In genomic region chr6:4748506-4748961, GRCm38 (mm10) we compare ENCODE assay signal across 7 mouse cellular contexts. TPM values are rescaled to one million over a fixed set of nuclear protein-coding genes. Genes with fewer than 3 reads are reported as not detected.
DNase-seq lines count a peak whose midpoint lies in the region; ATAC-seq and TF ChIP-seq lines count a peak whose summit lies in the region.

No protein-coding gene starts in this region.

- peak; percentile 11 to 27 for DNase-seq in layer of hippocampus, adult 2 months (ENCODE audit: low spot score in 2 of 2)
- no peak for DNase-seq in layer of hippocampus, adult 9-10 months (ENCODE audit: low spot score)
- DNase-seq in c-Kit-positive CD71-positive TER-119-positive erythroid progenitor cells, embryonic 14.5 days (ENCODE audit: low spot score) = peak; percentile 12
- no peak for DNase-seq in urinary bladder, postnatal 14 days (ENCODE audit: low spot score)

- H3K4me1 ChIP-seq in forebrain, embryonic 15.5 days = no peaks in the 10 kb centered on the region
- no peaks in the 10 kb centered on the region for H3K4me1 ChIP-seq in kidney, embryonic 15.5 days
- no peaks in the 10 kb centered on the region for H3K4me1 ChIP-seq in midbrain, embryonic 12.5 days

- peak overlapping the region; percentile 55 for H3K4me2 ChIP-seq in forebrain, embryonic 15.5 days (replicated peaks)
- peak overlapping the region; percentile 65 for H3K4me2 ChIP-seq in kidney, embryonic 15.5 days
- peak overlapping the region; percentile 61 for H3K4me2 ChIP-seq in midbrain, embryonic 12.5 days (replicated peaks)

- H3K4me3 ChIP-seq in layer of hippocampus, adult 2 months = peak overlapping the region; percentile 66
- peak overlapping the region; percentile 52 for H3K4me3 ChIP-seq in forebrain, embryonic 15.5 days
- H3K4me3 ChIP-seq in kidney, embryonic 15.5 days (replicated peaks) = peak overlapping the region; percentile 49
- H3K4me3 ChIP-seq in midbrain, embryonic 12.5 days = peak overlapping the region; percentile 55

- ATAC-seq in forebrain, embryonic 15.5 days (replicated peaks) = peak; percentile 17
- peak; percentile 34; the same call in 1 of the 2 replicates for ATAC-seq in kidney, embryonic 15.5 days (replicated peaks; ENCODE audit: low FRiP score)
- ATAC-seq in midbrain, embryonic 12.5 days (ENCODE audit: low FRiP score, low read depth) = peak; percentile 5

- no peaks in the 10 kb centered on the region for H3K27me3 ChIP-seq in forebrain, embryonic 15.5 days
- H3K27me3 ChIP-seq in kidney, embryonic 15.5 days = no peaks in the 10 kb centered on the region
- no peaks in the 10 kb centered on the region for H3K27me3 ChIP-seq in midbrain, embryonic 12.5 days

- no peak overlapping the region for H3K27ac ChIP-seq in layer of hippocampus, adult 2 months
- peak overlapping the region; percentile 31; the same call in 1 of the 2 replicates for H3K27ac ChIP-seq in forebrain, embryonic 15.5 days (replicated peaks)
- H3K27ac ChIP-seq in kidney, embryonic 15.5 days = no peak overlapping the region
- H3K27ac ChIP-seq in midbrain, embryonic 12.5 days (replicated peaks) = 0 out of 2 replicates have a peak overlapping the region, but pooled peaks have one; percentile 16

- H3K9me3 ChIP-seq in forebrain, embryonic 15.5 days = no peaks in the 10 kb centered on the region
- H3K9me3 ChIP-seq in kidney, embryonic 15.5 days (replicated peaks) = peaks cover 13% of the 10 kb centered on the region
- peaks cover 14% of the 10 kb centered on the region for H3K9me3 ChIP-seq in midbrain, embryonic 12.5 days

- 0 out of 2 replicates have a peak overlapping the region, but pooled peaks have one; percentile 24 for H3K9ac ChIP-seq in forebrain, embryonic 15.5 days (replicated peaks)
- H3K9ac ChIP-seq in kidney, embryonic 15.5 days = no peak overlapping the region
- peak overlapping the region; percentile 25; the same call in 1 of the 2 replicates for H3K9ac ChIP-seq in midbrain, embryonic 12.5 days (replicated peaks)

- no peak for TF ChIP-seq CTCF in layer of hippocampus, adult 2 months (conservative IDR thresholded peaks at IDR 0.05)

- no peaks in the 10 kb centered on the region for H3K36me3 ChIP-seq in forebrain, embryonic 15.5 days
- no peaks in the 10 kb centered on the region for H3K36me3 ChIP-seq in kidney, embryonic 15.5 days
- no peaks in the 10 kb centered on the region for H3K36me3 ChIP-seq in midbrain, embryonic 12.5 days

- WGBS in forebrain, embryonic 15.5 days = 49% methylated on average over 15 of the region's 15 CpGs
- 50% methylated on average over 15 of the region's 15 CpGs for WGBS in kidney, embryonic 15.5 days
- WGBS in midbrain, embryonic 12.5 days = 52% methylated on average over 15 of the region's 15 CpGs

RNA-seq across cellular contexts. Expression of gene Peg10, which starts 1.4 kb away (rescaled TPM):
- total RNA-seq in layer of hippocampus, adult 2 months (2021) = 1 to 10 TPM; 7.0 to 7.8 TPM
- polyA plus RNA-seq in forebrain, embryonic 15.5 days (2015; fragmentation: Nextera tagmentation; extraction: Ambion mirVana) = 4.0 and 5.0 TPM in 2 replicates
- 4.1 and 4.4 TPM in 2 replicates for polyA plus RNA-seq in kidney, embryonic 15.5 days (2015; fragmentation: Nextera tagmentation; extraction: Ambion mirVana)
- polyA plus RNA-seq in midbrain, embryonic 12.5 days (2016; fragmentation: Nextera tagmentation; extraction: Ambion mirVana) = 6.4 and 7.6 TPM in 2 replicates

RNA-seq across cellular contexts. Expression of gene Sgce, which starts 1.5 kb away (rescaled TPM):
- 10 to 100 TPM; 32.2 to 34.3 TPM for total RNA-seq in layer of hippocampus, adult 2 months (2021)
- 50.6 and 50.9 TPM in 2 replicates for polyA plus RNA-seq in forebrain, embryonic 15.5 days (2015; fragmentation: Nextera tagmentation; extraction: Ambion mirVana)
- 46.8 and 48.7 TPM in 2 replicates for polyA plus RNA-seq in kidney, embryonic 15.5 days (2015; fragmentation: Nextera tagmentation; extraction: Ambion mirVana)
- polyA plus RNA-seq in midbrain, embryonic 12.5 days (2016; fragmentation: Nextera tagmentation; extraction: Ambion mirVana) = 62.6 and 67.3 TPM in 2 replicates

Comparison
In these comparisons a context has a peak if more than half of its experiments do, and no peak if none do; other contexts are left out.
1. DNase-seq: peak in layer of hippocampus, adult 2 months (2 of 2) and c-Kit-positive CD71-positive TER-119-positive erythroid progenitor cells, embryonic 14.5 days (single experiment); none in layer of hippocampus, adult 9-10 months (single experiment) and urinary bladder, postnatal 14 days (single experiment).
2. H3K27ac ChIP-seq: peak in forebrain, embryonic 15.5 days (single experiment) and midbrain, embryonic 12.5 days (single experiment); none in layer of hippocampus, adult 2 months (single experiment) and kidney, embryonic 15.5 days (single experiment).
3. Peak in every context shown above with its lines, with median percentiles within 50 percentile points of each other: H3K4me3 ChIP-seq, ATAC-seq and H3K4me2 ChIP-seq.